Mouse (Mus musculus) cortical plate, adult 2 months (tissue): Measurements from ENCODE around the gene Fryl. TPM values are rescaled to one million over a fixed set of nuclear protein-coding genes. Genes with fewer than 3 reads are reported as not detected.

Source experiments
- H3K27ac ChIP-seq: fragments of 200-500 bp; 2 replicates; pipeline ENCODE4 v1.5.1; 2012; ENCODE audit warnings: low read length, control low read depth, inconsistent platforms; ENCODE audit not compliant: insufficient read depth
- H3K4me1 ChIP-seq: fragments of 200-500 bp; 2 replicates; pipeline ENCODE4 v1.6.1; 2011; ENCODE audit warnings: low read length; ENCODE audit not compliant: control insufficient read depth, insufficient read depth
- H3K4me3 ChIP-seq: fragments of 200-500 bp; 2 replicates; pipeline ENCODE4 v1.5.1; 2011; ENCODE audit warnings: mild to moderate bottlenecking, low read length, control low read depth; ENCODE audit not compliant: insufficient read depth
- CTCF ChIP-seq: fragments of 200-500 bp; IDR thresholded peaks from 2 replicates; pipeline ENCODE4 v1.5.1; 2011; ENCODE audit warnings: mild to moderate bottlenecking, control low read depth, low read length; ENCODE audit not compliant: insufficient read depth; ENCODE audit errors: extremely low read depth
- POLR2A ChIP-seq: fragments of 200-500 bp; IDR thresholded peaks from 2 replicates; pipeline ENCODE4 v1.6.1; 2011; ENCODE audit warnings: mild to moderate bottlenecking, low read length, control low read depth; ENCODE audit not compliant: insufficient read depth; ENCODE audit errors: extremely low read depth
- polyA plus RNA-seq: library from polyadenylated mRNA; depleted of rRNA; stranded (reverse); fragments of >200 nt; gene quantifications from 2 replicates; pipeline ENCODE4 v1.2.3, GENCODE M21; 2012

Fryl gene
- polyA plus RNA-seq, 1 experiment: 50.3 TPM

DNA sequence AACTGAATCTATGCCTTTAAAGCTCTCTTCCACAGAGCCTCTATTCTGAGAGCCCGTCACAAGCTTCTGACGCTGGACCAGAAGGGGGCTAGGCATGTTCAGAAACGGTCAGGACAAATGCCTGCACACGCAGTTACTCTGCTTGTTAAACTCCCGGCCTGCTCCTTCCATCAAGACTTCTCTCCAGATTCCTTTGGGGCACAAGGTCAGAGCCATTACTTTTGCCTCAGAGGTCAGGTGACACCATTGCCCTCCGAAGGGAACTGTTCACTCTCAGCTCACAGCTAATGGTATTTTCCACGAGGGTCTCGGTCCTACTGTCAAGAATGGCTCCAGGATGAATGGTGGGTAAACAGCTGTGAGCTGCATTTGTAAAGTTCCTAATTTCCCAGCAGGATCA is 164.2 kb downstream of the Fryl start:
- no peaks in the 10 kb centered on the region for H3K4me1 ChIP-seq
- TF ChIP-seq POLR2A (no peak), CTCF (no peak)
- H3K4me3 ChIP-seq: no peak overlapping the region
- no peak overlapping the region for H3K27ac ChIP-seq

DNA sequence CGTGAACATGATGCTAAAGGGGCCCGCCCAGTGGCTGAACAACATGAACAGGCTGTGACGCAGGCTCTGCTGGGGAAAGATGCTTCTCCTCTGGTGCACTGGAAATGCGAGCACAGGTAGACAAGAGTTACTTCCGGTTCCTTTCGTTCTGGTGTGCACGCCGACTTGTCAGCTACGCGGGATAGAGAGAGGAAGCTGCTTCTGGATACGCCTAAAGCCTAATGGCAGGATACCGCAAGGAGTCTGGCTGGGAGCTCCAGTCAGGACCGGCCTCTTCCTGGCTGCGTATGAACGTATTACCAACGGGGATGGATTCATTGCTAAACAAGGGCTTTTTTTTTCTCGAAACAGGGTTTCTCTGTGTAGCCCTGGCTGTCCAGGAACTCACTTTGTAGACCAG is 167.3 kb downstream of the Fryl start:
- no peak overlapping the region for H3K4me3 ChIP-seq
- H3K4me1 ChIP-seq: no peaks in the 10 kb centered on the region
- TF ChIP-seq CTCF: no peak
- no peak for TF ChIP-seq POLR2A
- no peak overlapping the region for H3K27ac ChIP-seq

DNA sequence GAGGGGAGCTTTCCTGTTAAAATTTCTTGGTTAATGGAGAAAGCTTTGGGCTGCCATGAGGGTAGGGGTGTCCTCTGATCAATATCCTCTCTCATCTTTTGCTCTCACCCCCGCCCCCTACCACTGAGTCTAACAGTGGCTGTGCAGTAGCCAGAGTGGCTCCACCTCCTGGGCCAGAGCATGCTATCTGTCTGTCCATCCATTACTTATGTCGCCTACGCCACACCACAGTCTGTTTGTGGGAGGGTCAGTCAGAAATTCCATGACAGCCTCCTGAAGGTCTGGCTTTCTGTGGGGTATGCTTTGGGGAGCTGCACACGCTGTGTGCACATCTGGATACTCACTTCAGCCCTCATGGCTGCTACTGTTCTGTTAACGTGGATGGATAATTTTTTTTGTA is 174.9 kb downstream of the Fryl start:
- no peak for TF ChIP-seq POLR2A
- no peak for TF ChIP-seq CTCF
- H3K4me3 ChIP-seq: no peak overlapping the region
- H3K4me1 ChIP-seq: no peaks in the 10 kb centered on the region
- H3K27ac ChIP-seq: no peak overlapping the region

DNA sequence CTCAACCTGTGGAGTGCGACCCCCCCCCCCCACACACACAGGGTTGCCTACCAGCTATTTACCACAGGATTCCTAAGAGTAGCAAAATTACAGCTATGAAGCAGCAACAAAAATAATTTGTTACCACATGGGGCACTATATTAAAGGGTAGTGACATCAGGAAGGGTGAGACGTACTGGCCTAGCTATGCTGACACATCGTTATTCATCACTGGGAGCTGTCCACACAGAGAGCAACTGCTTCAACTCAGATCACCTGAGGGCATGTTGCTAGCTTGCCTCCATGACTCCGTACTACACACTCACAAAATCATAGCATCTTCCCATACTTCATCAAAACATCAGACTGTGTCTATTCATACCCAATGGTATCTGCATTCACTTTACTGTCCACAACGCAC is 176.6 kb downstream of the Fryl start:
- TF ChIP-seq CTCF (no peak), POLR2A (no peak)
- Histone ChIP-seq H3K27ac (no peak overlapping the region), H3K4me1 (no peaks in the 10 kb centered on the region), H3K4me3 (no peak overlapping the region)

DNA sequence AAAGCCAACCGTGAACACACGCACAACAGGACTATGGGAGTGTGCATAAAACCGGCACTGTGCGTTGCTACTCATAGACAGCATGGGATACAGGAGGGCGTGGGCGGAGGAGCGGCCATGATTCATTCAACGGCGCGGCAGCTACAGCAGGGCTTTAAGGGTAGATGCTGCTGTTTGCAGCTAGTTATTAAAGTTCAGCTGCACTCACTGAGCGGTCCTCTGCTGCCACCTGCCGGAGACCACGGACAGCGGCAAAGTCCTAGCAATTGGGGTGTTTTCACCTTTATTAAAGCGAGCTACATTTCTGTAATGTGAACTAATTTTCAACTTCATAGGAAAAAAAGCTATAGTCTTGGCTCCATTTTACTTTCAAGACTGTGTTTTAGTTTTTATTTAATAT is 185.1 kb downstream of the Fryl start:
- Histone ChIP-seq H3K4me1 (no peaks in the 10 kb centered on the region), H3K27ac (no peak overlapping the region), H3K4me3 (no peak overlapping the region)
- TF ChIP-seq CTCF: peak; percentile 82
- TF ChIP-seq POLR2A: no peak

DNA sequence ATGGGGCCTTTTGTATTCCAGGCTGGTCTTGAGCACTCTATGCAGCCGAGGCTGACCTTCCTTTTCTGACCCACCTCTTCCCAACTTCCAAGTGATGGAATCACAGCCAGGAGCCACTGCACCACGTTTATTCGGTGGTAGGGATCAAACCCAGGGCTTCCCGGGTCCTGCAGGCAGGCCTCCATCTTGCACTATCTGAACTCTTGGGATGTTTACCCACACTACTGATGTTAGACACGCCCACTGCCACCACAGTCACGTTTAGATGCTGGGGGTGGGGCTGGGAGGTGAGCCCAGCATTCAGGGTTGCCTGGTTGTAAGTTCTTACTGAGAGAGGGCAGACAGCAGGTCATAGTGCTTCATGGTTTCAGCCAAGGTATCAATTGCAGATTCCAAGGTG is 189.5 kb downstream of the Fryl start:
- TF ChIP-seq POLR2A (no peak), CTCF (no peak)
- Histone ChIP-seq H3K27ac (no peak overlapping the region), H3K4me3 (no peak overlapping the region), H3K4me1 (no peaks in the 10 kb centered on the region)

DNA sequence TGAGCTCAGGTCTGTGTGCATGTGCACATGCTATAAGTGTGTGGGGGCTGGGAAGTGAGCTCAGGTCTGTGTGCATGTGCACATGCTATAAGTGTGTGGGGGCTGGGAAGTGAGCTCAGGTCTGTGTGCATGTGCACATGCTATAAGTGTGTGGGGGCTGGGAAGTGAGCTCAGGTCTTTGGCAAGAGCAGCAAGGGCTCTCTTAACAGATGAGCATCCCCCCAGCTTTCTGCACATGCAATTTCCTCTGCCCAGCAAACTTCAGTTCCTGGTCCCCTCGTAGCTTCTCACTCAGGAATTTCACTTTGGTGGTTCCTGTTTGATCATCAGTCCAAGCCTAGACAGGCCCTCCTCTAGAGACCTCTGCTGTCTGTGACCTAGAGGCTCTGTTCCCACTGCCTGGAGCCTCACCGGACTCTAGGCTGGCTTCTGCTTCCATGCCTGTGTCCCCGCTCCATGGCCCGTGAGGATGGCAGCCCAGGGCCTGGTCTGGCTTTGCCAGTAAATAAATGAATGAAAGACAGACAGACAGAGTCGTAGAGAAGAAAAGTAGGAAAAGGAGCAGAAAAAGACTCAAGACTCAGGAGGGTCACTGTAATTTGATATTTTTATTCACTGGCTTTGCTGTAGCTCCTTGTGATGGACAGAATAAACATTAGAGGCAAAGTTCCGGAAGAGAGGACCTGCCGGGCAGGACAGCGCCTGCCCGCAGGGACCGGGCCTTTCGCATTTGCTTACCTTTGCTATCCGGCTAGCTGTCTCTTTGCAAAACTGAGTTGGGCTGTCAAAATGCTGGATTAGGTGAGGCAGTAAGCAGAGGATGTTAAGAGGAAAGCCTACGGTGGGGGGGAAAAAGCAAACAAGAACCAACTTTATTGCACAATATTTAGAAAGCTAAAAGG is 192.4 kb downstream of the Fryl start:
- TF ChIP-seq CTCF (no peak), POLR2A (no peak)
- 0 out of 2 replicates have a peak, but pooled peaks cover 2% of the 10 kb centered on the region for H3K4me1 ChIP-seq
- no peak overlapping the region for H3K4me3 ChIP-seq
- H3K27ac ChIP-seq: no peak overlapping the region

DNA sequence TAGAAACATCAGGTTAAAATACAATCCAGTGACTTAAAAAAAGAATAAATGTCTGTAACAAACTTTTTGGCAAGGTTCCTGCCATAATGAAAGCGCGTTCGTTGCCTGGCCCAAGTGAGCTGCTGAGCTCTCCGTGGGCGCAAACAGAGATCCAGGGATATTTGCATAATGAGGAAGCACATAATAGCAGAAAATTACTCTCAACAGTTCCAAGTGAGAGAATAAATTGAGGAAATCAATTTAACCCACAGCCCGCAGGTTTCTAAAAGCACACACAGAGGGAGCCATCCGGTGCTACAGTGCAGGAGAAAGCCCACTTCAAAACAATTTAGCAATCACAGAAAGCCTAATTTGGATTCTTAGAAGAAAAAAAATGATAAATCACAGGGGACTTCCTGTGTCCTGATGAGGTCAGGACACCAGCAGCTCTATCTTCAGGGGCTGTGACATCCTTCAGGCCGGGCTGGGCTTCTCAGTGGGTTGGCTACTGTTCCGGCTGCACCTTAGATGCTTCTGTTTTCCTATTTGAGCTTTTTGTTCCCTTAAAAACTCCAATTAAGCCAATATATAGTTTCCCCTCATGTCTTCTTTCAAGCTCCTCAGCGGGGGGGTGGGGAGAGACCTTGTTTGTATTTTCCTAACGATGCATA is 194.8 kb downstream of the Fryl start:
- H3K27ac ChIP-seq: no peak overlapping the region
- TF ChIP-seq POLR2A (no peak), CTCF (no peak)
- no peak overlapping the region for H3K4me3 ChIP-seq
- 0 out of 2 replicates have a peak, but pooled peaks cover 2% of the 10 kb centered on the region for H3K4me1 ChIP-seq

DNA sequence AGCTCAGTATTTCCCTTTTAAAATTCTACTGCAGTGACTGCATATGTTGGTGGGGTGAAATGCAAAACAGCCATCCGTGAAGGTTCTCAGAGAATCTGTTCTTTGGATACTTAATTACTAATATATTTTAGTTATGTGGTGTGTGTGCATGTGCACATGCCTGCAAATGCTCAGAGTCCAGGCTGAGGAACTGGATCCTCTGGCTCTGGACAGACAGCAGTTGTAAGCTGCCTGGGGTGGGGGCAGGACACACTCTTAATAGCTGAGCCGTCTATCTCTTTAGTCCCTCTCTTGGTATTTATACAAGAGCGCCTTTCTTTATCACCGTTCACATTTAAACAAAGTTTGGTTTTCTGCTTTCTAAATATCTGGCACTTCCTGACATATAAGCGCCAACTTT is 199.5 kb downstream of the Fryl start:
- H3K27ac ChIP-seq: no peak overlapping the region
- TF ChIP-seq CTCF (no peak), POLR2A (no peak)
- H3K4me1 ChIP-seq: 0 out of 2 replicates have a peak, but pooled peaks cover 2% of the 10 kb centered on the region
- no peak overlapping the region for H3K4me3 ChIP-seq

DNA sequence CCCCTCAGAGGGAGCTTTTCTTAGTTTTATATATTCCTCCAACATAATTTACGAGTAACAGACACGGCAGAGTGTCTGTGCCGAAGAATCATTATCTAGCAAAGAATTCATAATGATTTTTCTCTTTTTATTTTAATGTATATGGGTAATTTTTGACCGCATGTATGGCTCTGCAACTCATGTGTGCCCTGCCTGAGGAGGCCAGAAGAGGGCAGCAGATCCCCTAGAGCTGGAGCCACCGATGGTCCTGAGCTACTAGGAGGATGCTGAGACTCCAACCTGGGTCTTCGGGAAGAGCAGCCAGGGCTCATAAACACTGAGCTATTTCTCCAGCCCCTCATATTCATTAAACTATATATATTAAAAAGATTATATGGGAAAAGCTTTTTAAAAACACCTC is 200.0 kb downstream of the Fryl start:
- Histone ChIP-seq H3K4me3 (no peak overlapping the region), H3K27ac (no peak overlapping the region), H3K4me1 (no peaks in the 10 kb centered on the region)
- no peak for TF ChIP-seq POLR2A
- TF ChIP-seq CTCF: 0 out of 2 replicates have a peak, but pooled peaks have one; percentile 10
